Mouse (Mus musculus): ENCODE data around the gene Pabpn1. TPM values are rescaled to one million over a fixed set of nuclear protein-coding genes. Genes with fewer than 3 reads are reported as not detected.

Pabpn1 gene
- total and polyA plus RNA-seq, 2 experiments from 2014 or later = 36.2 to 44.5 TPM

- Histone ChIP-seq H3K9me3 (replicated peaks; ENCODE audit: control insufficient read depth, low read length) (no peaks in the 10 kb centered on the region), H3K27me3 (ENCODE audit: control insufficient read depth, insufficient read depth, low read length) (no peaks in the 10 kb centered on the region), H3K36me3 (replicated peaks; ENCODE audit: control insufficient read depth, insufficient read depth, low read length) (peaks cover 33% of the 10 kb centered on the region), H3K4me1 (ENCODE audit: control insufficient read depth, insufficient read depth) (peaks cover 14% of the 10 kb centered on the region), H3K27ac (ENCODE audit: low read depth) (peak overlapping the region; percentile 96), H3K4me3 (ENCODE audit: low read depth, low read length) (peak overlapping the region; percentile 99), H3K9ac (replicated peaks; ENCODE audit: low read depth, low read length) (peak overlapping the region; percentile 98), H3K4me2 (ENCODE audit: low read depth, low read length) (peak overlapping the region; percentile 59)
- peak; percentile 100 for DNase-seq (ENCODE audit: low spot score)
- WGBS = under 1% methylated on average over 38 of the region's 38 CpGs
- ATAC-seq (ENCODE audit: insufficient read depth, low read depth) = peak; percentile 98
- TF ChIP-seq CTCF (IDR thresholded peaks at IDR 0.05; ENCODE audit: low read depth) = peak; percentile 4; the same call in 1 of the 2 replicates
- TF ChIP-seq EP300 (IDR thresholded peaks at IDR 0.05; ENCODE audit: low read depth) = peak; percentile 86
Measured at GRCm38 (mm10) chr14:54893651-54894181, 1.4 kb downstream of the Pabpn1 start.

- no peak for DNase-seq (ENCODE audit: low spot score)
- Histone ChIP-seq H3K9me3 (replicated peaks; ENCODE audit: control insufficient read depth, low read length) (no peaks in the 10 kb centered on the region), H3K9ac (replicated peaks; ENCODE audit: low read depth, low read length) (peak overlapping the region; percentile 98), H3K4me1 (ENCODE audit: control insufficient read depth, insufficient read depth) (peaks cover 14% of the 10 kb centered on the region), H3K4me2 (ENCODE audit: low read depth, low read length) (peak overlapping the region; percentile 83), H3K27ac (ENCODE audit: low read depth) (peak overlapping the region; percentile 96), H3K27me3 (ENCODE audit: control insufficient read depth, insufficient read depth, low read length) (no peaks in the 10 kb centered on the region), H3K4me3 (ENCODE audit: low read depth, low read length) (peak overlapping the region; percentile 99), H3K36me3 (replicated peaks; ENCODE audit: control insufficient read depth, insufficient read depth, low read length) (peaks cover 38% of the 10 kb centered on the region)
- under 1% methylated on average over 54 of the region's 54 CpGs for WGBS
- TF ChIP-seq CTCF (IDR thresholded peaks at IDR 0.05; ENCODE audit: low read depth) (no peak), EP300 (IDR thresholded peaks at IDR 0.05; ENCODE audit: low read depth) (no peak)
- peak; percentile 65 for ATAC-seq (ENCODE audit: insufficient read depth, low read depth)
Measured at GRCm38 (mm10) chr14:54894296-54895151, 2.2 kb downstream of the Pabpn1 start.

- H3K36me3 ChIP-seq (replicated peaks; ENCODE audit: control insufficient read depth, insufficient read depth, low read length) = peaks cover 38% of the 10 kb centered on the region
- no peak for ATAC-seq (ENCODE audit: insufficient read depth, low read depth)
- H3K9me3 ChIP-seq (replicated peaks; ENCODE audit: control insufficient read depth, low read length) = no peaks in the 10 kb centered on the region
- WGBS = 30% methylated on average over 2 of the region's 2 CpGs
- H3K4me2 ChIP-seq (ENCODE audit: low read depth, low read length) = no peak overlapping the region
- DNase-seq (ENCODE audit: low spot score) = no peak
- H3K9ac ChIP-seq (replicated peaks; ENCODE audit: low read depth, low read length) = peak overlapping the region; percentile 47; the same call in 1 of the 2 replicates
- H3K27ac ChIP-seq (ENCODE audit: low read depth) = no peak overlapping the region
- no peaks in the 10 kb centered on the region for H3K27me3 ChIP-seq (ENCODE audit: control insufficient read depth, insufficient read depth, low read length)
- H3K4me3 ChIP-seq (ENCODE audit: low read depth, low read length) = no peak overlapping the region
- H3K4me1 ChIP-seq (ENCODE audit: control insufficient read depth, insufficient read depth) = peaks cover 14% of the 10 kb centered on the region
- TF ChIP-seq EP300 (IDR thresholded peaks at IDR 0.05; ENCODE audit: low read depth) = no peak
- no peak for TF ChIP-seq CTCF (IDR thresholded peaks at IDR 0.05; ENCODE audit: low read depth)
Measured at GRCm38 (mm10) chr14:54897445-54897844, 5.1 kb downstream of the Pabpn1 start.

GRCm38 (mm10) chr14:54900383-54900782, 8.1 kb downstream of the Pabpn1 start:
- DNase-seq (ENCODE audit: low spot score) = peak; percentile 83
- H3K27ac ChIP-seq (ENCODE audit: low read depth) = no peak overlapping the region
- ATAC-seq (ENCODE audit: insufficient read depth, low read depth) = peak; percentile 82
- H3K4me1 ChIP-seq (ENCODE audit: control insufficient read depth, insufficient read depth) = peaks cover 3% of the 10 kb centered on the region
- no peak overlapping the region for H3K4me3 ChIP-seq (ENCODE audit: low read depth, low read length)
- TF ChIP-seq CTCF (IDR thresholded peaks at IDR 0.05; ENCODE audit: low read depth) (peak; percentile 85), EP300 (IDR thresholded peaks at IDR 0.05; ENCODE audit: low read depth) (0 out of 2 replicates have a peak, but pooled peaks have one; percentile 44)
- 1% methylated on average over 3 of the region's 3 CpGs for WGBS
- H3K36me3 ChIP-seq (replicated peaks; ENCODE audit: control insufficient read depth, insufficient read depth, low read length) = peaks cover 37% of the 10 kb centered on the region
- no peak overlapping the region for H3K9ac ChIP-seq (replicated peaks; ENCODE audit: low read depth, low read length)
- H3K4me2 ChIP-seq (ENCODE audit: low read depth, low read length) = no peak overlapping the region
- no peaks in the 10 kb centered on the region for H3K27me3 ChIP-seq (ENCODE audit: control insufficient read depth, insufficient read depth, low read length)
- H3K9me3 ChIP-seq (replicated peaks; ENCODE audit: control insufficient read depth, low read length) = no peaks in the 10 kb centered on the region

- no peak for ATAC-seq (ENCODE audit: insufficient read depth, low read depth)
- no peak for DNase-seq (ENCODE audit: low spot score)
- Histone ChIP-seq H3K4me2 (ENCODE audit: low read depth, low read length) (no peak overlapping the region), H3K9me3 (replicated peaks; ENCODE audit: control insufficient read depth, low read length) (no peaks in the 10 kb centered on the region), H3K36me3 (replicated peaks; ENCODE audit: control insufficient read depth, insufficient read depth, low read length) (peaks cover 15% of the 10 kb centered on the region), H3K4me3 (ENCODE audit: low read depth, low read length) (no peak overlapping the region), H3K9ac (replicated peaks; ENCODE audit: low read depth, low read length) (no peak overlapping the region), H3K27me3 (ENCODE audit: control insufficient read depth, insufficient read depth, low read length) (no peaks in the 10 kb centered on the region), H3K4me1 (ENCODE audit: control insufficient read depth, insufficient read depth) (no peaks in the 10 kb centered on the region), H3K27ac (ENCODE audit: low read depth) (no peak overlapping the region)
- TF ChIP-seq EP300 (IDR thresholded peaks at IDR 0.05; ENCODE audit: low read depth) (no peak), CTCF (IDR thresholded peaks at IDR 0.05; ENCODE audit: low read depth) (no peak)
- 93% methylated on average over 4 of the region's 4 CpGs for WGBS
Measured at GRCm38 (mm10) chr14:54903641-54904040, 11.3 kb downstream of the Pabpn1 start.
